Mouse (Mus musculus): ENCODE measurements around the gene Srpx. TPM values are rescaled to one million over a fixed set of nuclear protein-coding genes. Genes with fewer than 3 reads are reported as not detected.
A peak's percentile ranks its signal among the peaks of the same experiment; 100 is the strongest.

Gene Srpx
- under 1 TPM; 0.28 to 0.42 TPM for total RNA-seq (2021)

DNA sequence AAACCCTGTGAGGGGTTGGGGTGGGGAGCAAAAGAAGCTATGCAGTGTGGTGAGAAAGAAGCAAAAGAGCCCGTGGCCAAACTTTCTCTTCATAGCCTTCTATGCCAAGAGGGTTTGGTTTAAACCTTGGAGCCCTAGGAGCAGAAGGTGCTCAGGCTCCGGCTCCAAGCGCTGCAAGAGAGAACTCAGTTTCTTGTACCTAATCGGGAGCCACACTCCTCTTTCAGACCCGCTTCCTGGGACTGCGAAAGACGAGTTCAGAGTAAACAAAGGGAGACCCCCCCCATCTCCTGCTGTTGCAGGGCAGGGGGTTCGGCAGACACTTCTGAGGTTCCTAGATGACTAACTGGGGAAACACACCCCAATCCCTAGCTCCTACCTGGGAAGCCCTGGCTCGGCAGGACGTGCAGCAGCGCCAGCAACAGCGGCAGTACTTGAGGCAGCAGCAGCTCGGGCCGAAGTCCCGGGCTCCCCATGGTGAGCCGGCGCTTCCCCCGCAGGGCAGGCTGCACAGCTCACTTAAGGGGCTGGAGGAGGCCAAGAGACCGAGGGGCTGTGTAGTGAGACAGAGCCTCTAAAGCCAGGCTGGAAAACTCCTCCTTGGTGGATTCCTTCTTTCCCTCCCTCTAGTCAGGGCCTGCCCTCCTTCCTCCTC is at the start of gene Srpx:
TSS of gene Srpx (minus strand) at position 645 of the 655 bp plus-strand sequence.
- no peak for DNase-seq

DNA sequence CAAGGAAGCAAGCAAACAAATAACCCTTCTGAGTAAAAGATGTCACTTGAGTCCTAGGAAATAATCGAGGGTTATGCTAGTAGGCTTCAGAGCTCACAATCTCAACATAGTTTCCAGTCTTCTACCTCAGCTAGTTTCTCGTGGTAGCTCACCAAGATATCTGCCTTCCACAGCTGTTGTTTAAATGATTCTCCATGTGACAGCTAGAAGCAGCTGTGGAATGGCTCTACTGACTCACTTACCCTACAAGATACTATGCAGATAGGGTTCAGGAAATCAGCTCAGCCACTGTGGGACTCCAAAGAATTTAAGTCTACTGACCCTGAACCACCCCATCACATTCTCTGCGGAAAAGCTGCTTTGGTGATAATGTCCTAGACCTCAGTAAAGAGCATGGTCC is 34.9 kb upstream of the Srpx start:
- no peak for DNase-seq

DNA sequence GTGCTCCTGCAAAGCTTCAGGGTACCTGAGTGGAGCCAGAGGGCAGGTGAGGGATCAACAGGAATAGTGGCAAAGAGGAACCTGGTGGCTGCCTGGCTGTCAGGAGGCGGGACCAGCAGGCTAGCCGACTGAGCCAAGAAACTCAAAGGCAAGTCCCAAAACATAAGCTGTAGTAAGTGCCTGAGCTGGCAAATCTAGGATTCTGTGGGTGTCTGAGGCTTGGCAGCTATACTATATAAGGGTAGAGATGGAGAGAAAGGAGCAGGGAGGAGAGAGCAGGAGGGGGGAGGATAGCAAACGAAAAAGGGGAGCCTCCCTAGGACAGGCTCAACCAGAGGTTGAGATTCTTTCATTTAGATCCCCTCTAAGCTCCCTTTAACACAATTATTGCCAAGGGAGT is 1.7 kb downstream of the Srpx start:
- no peak for DNase-seq

DNA sequence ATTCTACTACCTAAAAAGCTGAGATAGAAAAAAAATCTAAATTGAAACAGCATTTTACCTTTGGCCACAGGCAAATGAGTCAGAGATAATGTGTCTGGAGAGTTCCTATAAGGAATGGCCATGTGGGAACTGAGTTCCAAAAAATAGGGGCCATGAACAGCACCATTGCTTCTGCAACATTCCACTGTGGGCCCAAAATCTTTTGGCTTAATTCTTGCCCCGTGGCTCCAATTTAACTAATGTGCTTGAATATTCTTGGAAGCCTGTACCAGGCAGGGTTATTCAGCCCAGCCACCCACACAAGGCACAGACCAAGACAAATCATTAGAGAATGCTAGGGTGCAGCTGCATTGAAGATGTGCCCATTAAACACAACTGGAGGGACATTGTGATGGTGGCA is 6.8 kb downstream of the Srpx start:
- no peak for DNase-seq

DNA sequence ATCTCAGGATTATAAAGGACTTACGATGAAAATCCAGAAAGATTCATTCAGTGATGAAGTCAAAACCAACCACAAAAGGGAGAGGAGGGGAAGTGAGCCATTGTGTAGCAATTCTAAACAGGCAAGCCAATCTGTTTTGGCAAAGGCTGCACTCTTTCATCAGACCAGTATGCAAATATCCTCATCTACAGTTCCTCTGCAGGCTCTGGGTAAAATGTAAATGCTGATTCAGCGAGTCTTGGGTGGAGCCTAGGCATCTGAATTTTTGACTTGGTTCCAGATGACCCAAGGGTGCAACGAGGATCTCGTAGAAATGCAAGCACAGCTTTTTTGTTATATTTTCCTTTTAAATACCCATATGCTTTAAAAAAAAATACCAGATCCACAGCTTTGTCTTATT is 9.0 kb downstream of the Srpx start:
- DNase-seq = no peak

- no peak for DNase-seq
Observed at GRCm38 (mm10) chrX:10105475-10105874, 12.0 kb downstream of the Srpx start.

- DNase-seq = no peak
Observed at GRCm38 (mm10) chrX:10102739-10103138, 14.8 kb downstream of the Srpx start.

DNA sequence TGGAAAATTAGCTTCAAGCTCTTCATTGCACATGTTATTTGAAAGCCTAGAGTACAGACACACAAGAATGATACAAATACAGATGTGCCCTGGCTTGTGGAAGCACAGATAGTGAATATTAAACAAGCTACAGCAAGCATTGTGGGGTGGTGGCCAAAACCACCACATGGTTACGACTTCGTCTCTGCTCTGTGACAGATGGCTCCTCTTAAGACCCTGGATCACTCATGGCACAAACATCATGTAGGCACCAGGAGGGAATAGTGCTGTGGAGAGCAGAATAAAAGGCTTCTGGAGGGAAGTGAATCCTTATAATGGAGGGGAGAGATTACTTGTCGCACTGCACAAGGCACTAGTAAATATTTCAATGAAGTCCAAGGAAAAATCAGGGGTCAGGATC is 21.7 kb downstream of the Srpx start:
- peak in 1 of 2 experiments; percentile 3 for DNase-seq

GRCm38 (mm10) chrX:10080385-10080784 is 37.1 kb downstream of the Srpx start:
- no peak for DNase-seq

DNA sequence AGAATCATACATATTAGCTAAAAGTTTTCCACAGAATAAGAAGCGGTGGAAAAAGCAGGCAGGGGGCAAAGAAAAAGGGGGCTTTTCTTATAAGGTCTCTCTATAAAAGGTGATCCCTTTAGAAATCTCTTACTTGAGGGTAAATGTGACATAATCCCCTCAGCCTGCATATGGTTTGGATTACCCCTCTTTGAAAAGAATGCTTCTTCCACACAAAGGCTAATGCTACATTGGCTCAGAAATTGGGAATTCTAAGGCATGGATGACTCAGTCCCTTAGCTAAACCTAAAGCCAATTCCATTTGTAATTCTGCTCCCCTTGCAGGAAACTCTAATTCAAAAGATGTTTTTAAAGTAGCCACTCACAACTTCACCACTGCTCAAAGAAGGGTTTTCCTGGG is 37.5 kb downstream of the Srpx start:
- no peak for DNase-seq

DNA sequence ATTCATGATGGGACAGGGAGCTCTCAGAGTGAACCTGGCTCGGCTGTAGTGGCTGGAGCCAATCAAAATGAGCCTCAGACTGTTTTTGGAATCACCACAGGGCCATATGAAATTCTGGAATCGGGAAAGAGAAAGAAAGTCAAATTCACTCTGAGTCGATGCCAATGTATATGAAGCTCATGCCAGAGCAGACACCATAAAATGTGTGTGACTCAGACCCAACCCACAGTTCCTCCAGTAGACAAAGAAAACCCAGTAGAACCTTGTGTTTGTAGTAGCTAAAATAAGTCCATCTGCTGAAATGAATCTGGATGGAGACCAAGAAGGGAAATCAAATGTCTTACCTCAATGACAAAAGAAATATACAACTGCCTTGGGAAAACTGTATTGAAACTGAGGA is 43.5 kb downstream of the Srpx start:
- DNase-seq = no peak

- no peak for DNase-seq
Observed at GRCm38 (mm10) chrX:10071529-10071928, 46.0 kb downstream of the Srpx start.

DNA sequence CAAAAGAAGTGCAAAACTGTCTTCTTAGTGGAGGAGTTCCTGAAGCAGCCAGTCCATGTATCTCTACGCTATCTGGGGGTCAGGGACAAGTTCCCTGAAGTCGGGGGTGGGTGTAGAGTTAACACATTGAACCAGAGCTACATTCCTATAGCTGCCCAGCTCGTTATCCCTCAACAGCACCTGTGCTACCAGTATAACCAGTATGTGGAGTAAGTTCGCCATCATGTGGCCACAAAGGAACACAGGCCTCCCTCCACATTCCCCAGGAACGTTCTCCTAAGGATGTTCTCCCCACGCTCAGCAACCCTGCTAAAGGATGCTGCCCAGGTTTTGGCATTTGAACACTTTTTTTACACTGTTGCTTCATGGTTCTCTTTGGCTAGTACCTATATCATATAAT is 46.8 kb downstream of the Srpx start:
- DNase-seq = peak in 1 of 2 experiments; percentile 8

DNA sequence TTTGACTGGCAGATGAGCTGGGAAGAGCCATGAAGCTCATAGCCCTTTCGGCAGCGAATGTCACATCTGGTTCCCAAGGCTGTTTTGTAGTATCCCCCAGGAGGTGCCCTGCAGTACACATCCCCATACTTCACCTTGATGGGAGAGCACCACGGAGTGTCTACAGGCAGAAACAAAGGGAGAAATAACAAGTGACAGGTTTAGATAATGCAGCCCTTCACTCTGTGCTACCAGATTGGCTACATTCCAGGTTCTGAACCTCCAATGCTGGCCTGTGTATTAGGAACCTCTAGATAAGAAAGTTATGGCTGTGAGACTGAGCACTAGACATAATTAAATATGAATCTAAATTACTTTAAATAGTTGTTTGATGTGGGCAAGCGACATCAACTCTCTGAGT is 48.1 kb downstream of the Srpx start:
- no peak for DNase-seq

- DNase-seq = peak in 1 of 2 experiments; percentile 12
Observed at GRCm38 (mm10) chrX:10063781-10064180, 53.7 kb downstream of the Srpx start.

DNA sequence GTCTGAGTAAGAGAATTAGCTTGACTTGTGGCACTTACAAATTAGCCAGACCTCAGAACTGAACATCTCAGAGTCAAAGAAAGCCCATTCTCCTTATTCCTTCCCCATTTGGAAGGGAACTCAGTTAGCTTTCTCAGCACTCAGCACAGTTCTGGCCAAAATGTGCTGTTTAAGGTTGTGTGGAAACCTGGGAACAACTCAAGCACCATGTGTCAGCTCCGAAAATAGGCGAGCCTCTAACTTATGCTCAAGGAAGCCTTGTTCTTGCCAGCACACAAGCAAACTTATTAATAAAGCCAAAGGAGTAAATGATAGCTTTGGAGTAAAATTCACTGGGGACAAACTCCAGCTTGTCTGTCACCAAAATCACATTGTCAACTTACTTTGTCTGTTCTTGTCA is 54.1 kb downstream of the Srpx start:
- no peak for DNase-seq

GRCm38 (mm10) chrX:10062201-10062600 is 55.3 kb downstream of the Srpx start:
- DNase-seq = no peak

DNA sequence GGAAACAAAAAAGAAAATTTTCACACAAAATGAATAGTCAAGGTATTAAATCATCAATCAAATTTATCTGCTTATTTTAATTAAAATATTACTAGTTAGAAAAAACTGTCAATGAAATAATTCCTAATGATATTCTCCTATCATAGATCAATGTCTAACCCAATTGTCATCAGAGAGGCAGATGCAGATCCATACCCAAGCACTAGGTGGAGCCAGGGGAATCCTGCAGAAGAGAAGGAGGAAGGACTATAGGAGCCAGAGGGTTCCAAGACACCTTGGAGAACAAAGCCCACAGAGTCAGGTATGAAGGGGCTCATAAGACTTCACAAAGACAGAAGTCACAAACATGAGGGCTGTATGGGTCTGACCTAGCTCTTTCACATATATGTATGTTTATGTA is 82.8 kb downstream of the Srpx start:
- no peak for DNase-seq

DNA sequence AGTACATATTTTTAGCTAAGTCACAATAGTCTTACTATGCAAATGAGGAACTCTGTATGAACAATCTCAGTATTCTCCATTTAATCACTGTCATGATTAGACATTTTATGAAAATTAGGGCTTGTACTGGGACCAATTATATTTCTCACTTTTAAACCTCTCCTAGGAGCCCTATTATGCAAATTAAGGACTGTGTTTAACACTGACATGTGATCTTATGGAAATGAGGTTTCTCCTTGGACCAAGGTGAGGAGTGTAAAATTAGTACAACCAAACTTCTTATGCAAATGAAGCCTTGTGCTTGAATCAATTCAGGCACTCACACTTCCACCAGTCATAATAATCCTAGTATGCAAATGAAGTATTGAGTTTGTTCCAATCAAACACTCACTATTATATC is 107.3 kb downstream of the Srpx start:
- DNase-seq = no peak

DNA sequence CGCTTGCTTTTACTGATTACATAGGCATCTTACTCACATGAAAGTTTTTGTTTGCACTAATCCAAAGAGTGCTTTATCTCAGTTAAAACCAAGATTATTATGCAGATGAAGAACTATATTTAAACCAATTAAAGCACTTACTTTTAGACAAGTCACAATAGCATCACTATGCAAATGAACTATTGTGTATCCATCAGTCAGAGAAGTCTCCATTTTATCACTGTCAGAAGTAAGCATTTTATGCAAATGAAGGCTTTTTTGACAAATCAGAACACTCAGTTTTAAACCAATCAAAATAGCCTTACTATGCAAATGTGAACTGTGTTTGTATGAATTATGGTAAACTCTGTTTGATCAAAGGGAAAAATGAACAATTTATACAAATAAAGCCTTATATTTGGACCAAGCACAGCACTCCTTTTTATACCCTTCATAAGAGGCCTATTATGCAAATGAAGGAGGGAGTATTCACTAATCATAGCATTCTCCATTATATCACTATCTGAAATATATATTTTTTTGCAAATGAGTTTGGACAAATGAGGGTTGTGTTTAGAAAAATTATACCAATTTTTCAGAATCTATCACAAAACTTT is 109.7 kb downstream of the Srpx start:
- DNase-seq = no peak

DNA sequence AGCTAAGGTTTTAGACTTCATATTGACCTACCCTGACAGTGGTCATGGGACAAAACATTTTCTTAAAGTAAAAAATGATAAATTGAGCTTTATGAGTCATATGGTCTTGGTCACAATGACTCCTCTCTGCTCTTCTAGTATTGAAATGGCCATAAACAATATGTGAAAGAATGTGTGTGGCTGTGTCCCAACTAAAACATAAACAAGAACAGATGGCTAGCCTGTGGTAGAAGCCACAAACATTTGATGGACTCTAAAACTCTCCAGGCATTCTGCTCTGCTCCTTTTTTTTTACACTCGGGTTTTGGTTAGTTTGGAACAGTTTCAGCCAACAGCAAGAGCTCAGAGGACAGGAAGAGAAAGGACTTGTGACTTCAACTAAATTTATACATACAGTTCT is 111.6 kb downstream of the Srpx start:
- DNase-seq = no peak

- DNase-seq = no peak
Observed at GRCm38 (mm10) chrX:10000718-10001117, 116.8 kb downstream of the Srpx start.

Measured in layer of hippocampus, postnatal 36 days (tissue).